Mouse (Mus musculus): ENCODE data around the gene C8a. TPM values are rescaled to one million over a fixed set of nuclear protein-coding genes. Genes with fewer than 3 reads are reported as not detected.

The C8a gene
- total and polyA plus RNA-seq, 3 experiments = not detected

DNA sequence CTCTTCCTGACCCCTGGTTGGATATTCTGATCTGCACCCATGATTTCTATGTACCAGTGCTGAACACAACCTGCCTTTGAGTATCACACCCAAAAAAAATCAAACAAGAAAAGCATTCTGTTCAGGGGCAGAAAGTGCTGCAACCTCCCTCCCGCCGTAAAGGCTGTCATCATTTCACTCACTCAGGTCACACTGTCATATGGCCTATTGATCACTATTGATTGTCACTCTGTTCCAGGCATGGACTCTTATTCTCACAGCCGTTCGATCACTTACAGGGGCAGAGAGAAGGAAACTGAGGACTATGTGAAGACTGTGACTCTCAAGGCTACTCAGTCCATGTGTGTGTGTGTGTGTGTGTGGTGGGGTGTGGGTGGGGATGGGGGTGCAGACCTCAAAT lies 108.0 kb downstream of the C8a start:
- ATAC-seq (ENCODE audit: extremely low read depth, insufficient number of reproducible peaks, low FRiP score, poor library complexity, severe bottlenecking) = no peak
- H3K4me3 ChIP-seq (ENCODE audit: low read depth, low read length) = no peak overlapping the region
- no peaks in the 10 kb centered on the region for H3K27me3 ChIP-seq (ENCODE audit: insufficient read depth, low read length)
- H3K9me3 ChIP-seq (replicated peaks) = peaks cover 62% of the 10 kb centered on the region
- DNase-seq (ENCODE audit: low spot score) = no peak
- TF ChIP-seq TAL1 (conservative IDR thresholded peaks at IDR 0.05; ENCODE audit: low read depth, low read length) (no peak), POLR2AphosphoS5 (IDR thresholded peaks at IDR 0.05; ENCODE audit: insufficient replicate concordance, low read depth, low read length) (no peak), CTCF (IDR thresholded peaks at IDR 0.05; ENCODE audit: low read depth, low read length) (no peak), GATA1 (IDR thresholded peaks at IDR 0.05; ENCODE audit: borderline replicate concordance, low read length) (no peak), GATA2 (IDR thresholded peaks at IDR 0.05; ENCODE audit: borderline replicate concordance, low read depth, low read length) (no peak)
- no peaks in the 10 kb centered on the region for H3K36me3 ChIP-seq (replicated peaks)
- H3K4me1 ChIP-seq (ENCODE audit: insufficient read depth, low read depth, low read length) = no peaks in the 10 kb centered on the region

DNA sequence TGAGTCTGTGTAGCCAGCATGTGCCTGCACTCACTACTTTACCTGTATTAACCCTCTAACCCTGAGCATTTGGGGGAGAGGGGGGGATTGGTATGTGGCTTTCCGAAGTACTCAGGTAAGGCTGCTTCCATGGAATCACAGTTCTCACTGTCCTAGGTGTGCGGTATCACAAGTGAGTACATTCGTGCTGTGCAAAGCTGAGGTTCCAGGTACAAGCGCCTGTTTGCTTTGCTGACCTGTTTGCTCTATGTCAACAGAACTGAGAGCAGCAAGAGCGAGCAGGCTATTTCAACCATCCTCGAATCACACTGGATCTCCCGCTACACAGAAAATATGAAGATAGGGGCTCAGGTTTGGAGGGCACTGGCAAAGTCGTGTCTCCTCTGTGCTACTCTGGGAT lies 110.1 kb downstream of the C8a start, which contains the start of gene C8b:
TSS of gene C8b (plus strand) at position 253 of the 400 bp plus-strand sequence.
- Histone ChIP-seq H3K4me1 (ENCODE audit: insufficient read depth, low read depth, low read length) (no peaks in the 10 kb centered on the region), H3K36me3 (replicated peaks) (no peaks in the 10 kb centered on the region), H3K27me3 (ENCODE audit: insufficient read depth, low read length) (no peaks in the 10 kb centered on the region), H3K9me3 (replicated peaks) (peaks cover 69% of the 10 kb centered on the region), H3K4me3 (ENCODE audit: low read depth, low read length) (no peak within 1 kb of the TSS)
- ATAC-seq (ENCODE audit: extremely low read depth, insufficient number of reproducible peaks, low FRiP score, poor library complexity, severe bottlenecking) = no peak
- no peak for DNase-seq (ENCODE audit: low spot score)
- TF ChIP-seq CTCF (IDR thresholded peaks at IDR 0.05; ENCODE audit: low read depth, low read length) (no peak), POLR2AphosphoS5 (IDR thresholded peaks at IDR 0.05; ENCODE audit: insufficient replicate concordance, low read depth, low read length) (no peak), GATA1 (IDR thresholded peaks at IDR 0.05; ENCODE audit: borderline replicate concordance, low read length) (no peak), TAL1 (conservative IDR thresholded peaks at IDR 0.05; ENCODE audit: low read depth, low read length) (no peak), GATA2 (IDR thresholded peaks at IDR 0.05; ENCODE audit: borderline replicate concordance, low read depth, low read length) (no peak)

Other genes starting within 250 kb of the C8a start
- not detected in 2 replicates for gene C8b, start 110.1 kb downstream of the C8a start, total RNA-seq (2014; fragmentation: Nextera tagmentation)
- 0.16 TPM in 1 of 2 replicates, not detected in the other for gene C8b, start 110.1 kb downstream of the C8a start, total RNA-seq (2017)
- gene C8b, start 110.1 kb downstream of the C8a start, polyA plus RNA-seq (2012) = not detected in 2 replicates
- not detected in 2 replicates for gene Gm17662, start 19.1 kb downstream of the C8a start, total RNA-seq (2014; fragmentation: Nextera tagmentation)
- gene Gm17662, start 19.1 kb downstream of the C8a start, total RNA-seq (2017) = not detected in 2 replicates
- gene Gm17662, start 19.1 kb downstream of the C8a start, polyA plus RNA-seq (2012) = not detected in 2 replicates
- not detected in 2 replicates for gene Fyb2, start 37.1 kb upstream of the C8a start, total RNA-seq (2014; fragmentation: Nextera tagmentation)
- gene Fyb2, start 37.1 kb upstream of the C8a start, total RNA-seq (2017) = 0.11 TPM in 1 of 2 replicates, not detected in the other
- gene Fyb2, start 37.1 kb upstream of the C8a start, polyA plus RNA-seq (2012) = not detected in 2 replicates
- not detected in 2 replicates for gene Prkaa2, start 233.5 kb upstream of the C8a start, total RNA-seq (2014; fragmentation: Nextera tagmentation)
- 0.11 TPM in 1 of 2 replicates, not detected in the other for gene Prkaa2, start 233.5 kb upstream of the C8a start, total RNA-seq (2017)
- gene Prkaa2, start 233.5 kb upstream of the C8a start, polyA plus RNA-seq (2012) = not detected in 2 replicates